7 mouse cellular contexts compared by ENCODE assay signal in the genomic region with DNA sequence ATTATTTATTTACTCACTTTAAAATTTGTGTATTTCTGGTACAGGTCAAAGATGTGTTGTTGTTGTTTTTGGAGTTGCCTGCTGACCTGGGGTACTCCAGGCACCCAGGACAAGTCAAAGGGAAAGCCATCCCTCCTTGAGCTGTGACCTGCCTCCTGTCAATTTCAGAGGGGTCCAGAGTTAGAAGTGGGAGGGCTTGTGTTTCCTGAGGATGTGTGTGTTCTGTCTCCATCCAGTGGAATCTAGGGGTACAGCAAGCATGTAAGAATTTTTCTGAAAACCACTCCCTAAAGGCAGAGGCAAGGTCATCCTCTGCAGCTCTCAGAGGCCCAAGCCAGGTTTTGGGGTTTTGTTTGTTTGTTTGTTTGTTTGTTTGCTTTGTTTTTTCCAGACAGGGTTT. TPM values are rescaled to one million over a fixed set of nuclear protein-coding genes. Genes with fewer than 3 reads are reported as not detected.
DNase-seq lines count a peak whose midpoint lies in the region; ATAC-seq and TF ChIP-seq lines count a peak whose summit lies in the region.

No protein-coding gene starts in this region.

- ATAC-seq in limb, embryonic 13.5 days (ENCODE audit: low FRiP score, low read depth), result 0 out of 2 replicates have a peak, but pooled peaks have one; percentile 64

- no peak overlapping the region for H3K9ac ChIP-seq in ES-E14 (ENCODE audit: insufficient read depth, low read depth, low read length, poor library complexity, severe bottlenecking)
- no peak overlapping the region for H3K9ac ChIP-seq in limb, embryonic 13.5 days

- no peak overlapping the region for H3K27ac ChIP-seq in layer of hippocampus, adult 2 months
- H3K27ac ChIP-seq in ES-E14 (ENCODE audit: insufficient read depth, low read depth, low read length, poor library complexity, severe bottlenecking), result no peak overlapping the region
- no peak overlapping the region for H3K27ac ChIP-seq in limb, embryonic 13.5 days

- no peaks in the 10 kb centered on the region for H3K4me1 ChIP-seq in ES-E14 (ENCODE audit: control insufficient read depth in 2 of 2, insufficient read depth in 2 of 2, low read length in 2 of 2, poor library complexity in 1 of 2)
- 0 out of 2 replicates have a peak, but pooled peaks cover 2% of the 10 kb centered on the region for H3K4me1 ChIP-seq in limb, embryonic 13.5 days

- peaks cover 23% of the 10 kb centered on the region for H3K36me3 ChIP-seq in ES-E14 (ENCODE audit: control insufficient read depth, insufficient read depth, low read length, poor library complexity, severe bottlenecking)
- peaks cover 40% of the 10 kb centered on the region for H3K36me3 ChIP-seq in limb, embryonic 13.5 days

- H3K4me3 ChIP-seq in layer of hippocampus, adult 2 months, result no peak overlapping the region
- no peak overlapping the region for H3K4me3 ChIP-seq in ES-E14 (ENCODE audit: insufficient read depth in 1 of 2, low read depth in 1 of 2, low read length in 2 of 2, poor library complexity in 1 of 2, severe bottlenecking in 1 of 2)
- H3K4me3 ChIP-seq in limb, embryonic 13.5 days, result no peak overlapping the region

- no peaks in the 10 kb centered on the region for H3K9me3 ChIP-seq in ES-E14 (ENCODE audit: control insufficient read depth, insufficient read depth, low read depth, low read length)
- no peaks in the 10 kb centered on the region for H3K9me3 ChIP-seq in limb, embryonic 13.5 days

- no peak overlapping the region for H3K4me2 ChIP-seq in limb, embryonic 13.5 days (replicated peaks)

- TF ChIP-seq CTCF in layer of hippocampus, adult 2 months (conservative IDR thresholded peaks at IDR 0.05), result peak; percentile 86
- peak; percentile 74; the same call in 1 of the 2 replicates for TF ChIP-seq CTCF in brain, embryonic 14.5 days (IDR thresholded peaks at IDR 0.05; ENCODE audit: borderline replicate concordance, extremely low read depth, insufficient read depth, insufficient read length)

- in situ Hi-C loops in ES-E14 (cut with MboI; ENCODE audit: low sequenced_read_pairs in 2 of 2, unreplicated experiment in 2 of 2), result loop anchor here in 1 of 2 experiments (10.0 kb wide), 1 partner anchor 57 kb away; no protein-coding TSS in a partner anchor

- TF ChIP-seq POLR2A in brain, embryonic 14.5 days (IDR thresholded peaks at IDR 0.05; ENCODE audit: borderline replicate concordance, extremely low read depth, insufficient read depth, insufficient read length, poor library complexity, severe bottlenecking), result no peak

- no peak for DNase-seq in layer of hippocampus, adult 2 months (ENCODE audit: low spot score in 2 of 2)
- no peak for DNase-seq in layer of hippocampus, adult 8-10 months (ENCODE audit: low spot score in 2 of 2)
- DNase-seq in ES-E14 (ENCODE audit: low read depth, low spot score), result peak; percentile 47
- peak; percentile 86 for DNase-seq in brain, embryonic 14.5 days (ENCODE audit: low read depth)
- DNase-seq in spleen, postnatal 36 days (ENCODE audit: low spot score in 2 of 2), result no peak
- no peak for DNase-seq in urinary bladder, postnatal 10 days (ENCODE audit: low spot score)

- no peaks in the 10 kb centered on the region for H3K27me3 ChIP-seq in limb, embryonic 13.5 days

TF ChIP-seq in ES-E14, 5 proteins besides CTCF, POLR2A, EP300 and RAD21:
- TF ChIP-seq ZC3H11A (IDR thresholded peaks at IDR 0.05; ENCODE audit: borderline replicate concordance, low read depth, low read length) (peak; percentile 55; the same call in 1 of the 2 replicates), ZNF384 (IDR thresholded peaks at IDR 0.05; ENCODE audit: low read depth, low read length) (no peak)

RNA-seq across cellular contexts. Expression of gene Ppif, which starts 8.0 kb away (rescaled TPM):
- 10 to 100 TPM; 27.4 to 34.2 TPM for total RNA-seq in layer of hippocampus, adult 2 months (2021)
- 10 to 100 TPM; 25.5 to 30.6 (median 27.9) TPM for total RNA-seq in layer of hippocampus, adult 8-10 months (2022)
- 24.9 and 27.0 TPM in 2 replicates for total RNA-seq in ES-E14 (2012; rRNA removed)
- 59.5 and 71.6 TPM in 2 replicates for polyA plus RNA-seq in brain, embryonic 14.5 days (2012; rRNA removed)
- polyA plus RNA-seq in limb, embryonic 13.5 days (2015; fragmentation: Nextera tagmentation; extraction: Ambion mirVana), result 31.8 and 34.4 TPM in 2 replicates

Comparison
In these comparisons a context has a peak if more than half of its experiments do, and no peak if none do; other contexts are left out.
1. DNase-seq: peak in ES-E14 (single experiment) and brain, embryonic 14.5 days (single experiment); none in layer of hippocampus, adult 2 months (0 of 2), layer of hippocampus, adult 8-10 months (0 of 2), spleen, postnatal 36 days (0 of 2) and urinary bladder, postnatal 10 days (single experiment).